Mouse (Mus musculus): ENCODE measurements around the gene Slc41a1.

DNA sequence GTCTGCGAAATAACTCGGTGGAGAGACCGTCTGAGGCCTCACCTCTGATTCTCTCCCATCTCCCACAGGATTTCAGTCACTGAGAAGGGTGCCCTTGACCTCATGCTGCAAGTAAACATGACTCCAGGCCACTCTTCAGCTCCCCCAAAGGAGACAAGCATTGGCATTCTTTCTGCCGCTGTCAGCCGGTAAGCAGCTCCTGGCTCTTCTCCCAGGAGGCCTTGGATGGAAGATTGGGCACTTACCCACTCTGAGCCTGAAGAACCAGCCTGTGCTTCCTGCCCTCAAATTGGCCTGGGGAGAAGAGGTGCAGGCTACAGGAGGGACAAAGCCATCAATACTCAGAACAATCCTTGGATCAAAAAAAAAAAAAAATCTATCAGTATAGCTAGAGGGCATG lies 24.6 kb upstream of the Slc41a1 start:
- TF ChIP-seq CTCF (IDR thresholded peaks at IDR 0.05) (no peak), POLR2A (IDR thresholded peaks at IDR 0.05; ENCODE audit: insufficient read depth, low read depth, low read length) (no peak)
